Mouse (Mus musculus): Measurements from ENCODE around the gene Erich6.

Erich6 gene

DNA sequence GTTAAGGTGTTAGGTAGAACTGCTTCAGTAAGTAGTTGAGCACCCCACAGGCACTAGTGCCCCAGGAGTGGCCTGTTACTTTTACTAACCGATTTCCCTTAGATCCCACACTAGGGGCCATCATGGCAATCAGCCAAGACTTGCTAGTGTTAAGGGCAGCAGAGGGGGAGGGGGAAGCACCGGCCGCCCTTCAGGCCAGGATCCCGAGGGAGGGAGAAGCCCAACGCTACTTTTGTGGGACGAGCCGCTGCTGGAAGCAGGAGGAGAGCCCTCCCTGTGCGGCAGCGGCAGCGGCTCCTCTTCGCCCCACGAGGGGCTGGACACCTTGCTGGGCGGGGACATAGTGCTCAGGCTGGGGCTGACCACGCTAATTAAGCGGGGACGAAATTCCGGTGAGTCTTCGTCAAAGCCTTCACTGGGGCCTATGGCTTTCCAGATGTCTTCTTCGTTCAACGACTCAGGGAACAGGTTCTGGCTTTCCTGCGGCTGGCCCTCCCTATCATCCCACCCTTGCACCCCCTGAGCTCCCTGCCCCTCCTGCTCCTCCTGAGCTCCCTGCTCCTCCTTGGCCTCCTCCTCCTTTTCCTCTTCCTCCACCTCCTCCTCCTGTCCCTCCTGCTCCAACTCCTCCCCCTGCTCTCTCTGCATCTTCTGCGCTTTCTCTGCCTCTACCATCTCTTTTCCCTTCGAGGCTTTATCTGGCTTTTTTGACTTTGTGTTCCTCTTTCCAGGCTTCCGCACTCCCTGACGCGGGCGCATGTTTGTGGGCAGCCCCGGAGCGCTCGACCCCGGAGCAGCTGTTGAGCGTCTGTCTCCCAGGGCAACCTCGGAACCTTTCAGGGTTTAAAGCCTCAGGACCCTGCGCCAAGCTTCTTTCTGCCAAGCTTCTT, at the start of gene Erich6:
TSS of gene Erich6 (minus strand) at position 802 of the 890 bp plus-strand sequence.
- DNase-seq (ENCODE audit: low spot score) = peak; percentile 4

GRCm38 (mm10) chr3:58686206-58686921, 49.4 kb upstream of the Erich6 start:
- no peak for DNase-seq (ENCODE audit: low spot score)

DNA sequence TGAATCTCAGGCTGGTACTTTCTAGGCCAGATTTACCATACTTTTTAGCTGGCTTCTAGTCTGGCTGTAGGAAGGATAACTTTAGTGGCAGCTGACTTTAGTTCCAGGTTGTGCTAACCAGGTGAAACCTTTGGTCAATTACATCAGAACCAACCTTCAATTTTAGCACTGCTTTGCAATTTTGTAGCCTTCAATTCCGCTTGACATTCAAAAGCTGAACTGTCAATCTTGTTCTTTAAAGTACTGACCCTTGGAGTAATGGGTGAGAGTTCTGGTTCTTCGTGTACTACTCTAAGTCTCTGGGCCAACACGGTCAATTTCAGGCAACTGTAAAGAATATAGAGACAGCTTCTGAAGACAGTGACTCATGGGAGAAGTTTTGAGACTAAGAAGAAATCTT, 48.4 kb upstream of the Erich6 start:
- no peak for DNase-seq (ENCODE audit: low spot score)

DNA sequence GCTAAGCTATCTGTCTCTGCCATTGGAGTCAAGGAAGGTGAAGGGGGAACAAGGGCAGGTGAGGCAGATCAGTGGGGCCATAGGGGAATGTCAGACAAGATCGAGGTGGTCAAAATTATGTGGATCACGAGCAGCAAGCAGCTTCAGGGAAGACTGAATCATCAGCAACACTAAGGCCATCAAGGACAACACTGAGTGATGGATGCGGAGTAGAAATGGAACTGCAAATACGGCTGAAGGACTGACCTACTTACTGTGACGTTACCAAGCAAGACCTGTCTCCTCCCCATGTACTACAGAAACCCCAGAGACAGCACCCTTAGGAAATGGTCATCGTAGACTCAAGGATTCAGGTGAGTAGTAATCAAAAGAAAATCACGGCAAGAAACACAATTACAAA, 46.3 kb upstream of the Erich6 start:
- DNase-seq (ENCODE audit: low spot score) = no peak

DNA sequence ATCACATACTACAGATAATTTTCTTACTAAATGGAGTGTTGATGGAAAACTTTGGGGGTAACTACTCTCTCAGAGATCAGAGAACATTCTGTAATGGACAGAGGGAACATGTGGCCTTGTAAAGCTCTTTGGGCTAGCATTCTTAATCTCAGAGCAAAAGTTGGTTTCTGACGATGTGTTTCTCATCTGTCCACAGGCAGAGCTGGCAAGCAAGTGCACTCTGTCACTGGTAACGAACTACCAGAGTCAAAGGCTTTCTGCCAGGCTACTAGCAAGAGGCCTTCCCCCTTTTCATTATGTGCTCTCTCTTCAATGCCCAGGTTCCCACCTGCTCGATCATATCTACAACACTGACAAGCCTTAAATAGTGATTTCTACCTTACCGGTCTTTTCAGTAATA, 45.3 kb upstream of the Erich6 start:
- no peak for DNase-seq (ENCODE audit: low spot score)

GRCm38 (mm10) chr3:58681831-58682230, 44.8 kb upstream of the Erich6 start:
- no peak for DNase-seq (ENCODE audit: low spot score)

DNA sequence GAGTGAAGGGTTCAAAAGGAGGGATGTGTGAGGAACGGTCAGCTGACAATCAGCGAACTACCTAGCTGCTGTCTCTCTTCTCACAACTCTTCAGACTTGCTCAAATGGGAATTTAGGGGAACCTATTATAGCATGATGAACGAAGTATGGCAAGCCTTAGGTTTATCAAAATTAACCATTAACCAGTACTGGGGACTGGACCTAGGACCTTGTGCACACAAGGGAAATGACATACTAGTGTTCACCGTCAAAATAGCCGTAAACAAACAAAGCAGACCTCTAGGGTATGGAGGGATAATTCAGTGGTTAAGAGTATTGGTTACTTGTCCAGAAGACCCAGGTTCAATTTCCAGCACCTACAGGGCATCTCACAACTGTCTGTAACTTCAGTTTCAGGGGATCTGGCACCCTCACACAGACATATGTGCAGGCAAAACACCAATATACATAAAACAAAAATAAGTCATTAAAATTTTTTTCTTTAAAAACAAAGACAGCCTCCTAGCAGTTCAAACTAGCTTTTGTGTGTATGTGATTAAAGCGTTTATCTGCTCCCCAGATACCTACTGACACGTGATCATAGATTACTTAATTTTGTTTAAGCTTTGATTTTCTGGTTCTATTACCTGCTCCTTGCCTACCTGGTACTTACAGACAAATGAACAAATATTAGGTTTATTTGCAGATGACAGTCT, 44.1 kb upstream of the Erich6 start:
- no peak for DNase-seq (ENCODE audit: low spot score)

DNA sequence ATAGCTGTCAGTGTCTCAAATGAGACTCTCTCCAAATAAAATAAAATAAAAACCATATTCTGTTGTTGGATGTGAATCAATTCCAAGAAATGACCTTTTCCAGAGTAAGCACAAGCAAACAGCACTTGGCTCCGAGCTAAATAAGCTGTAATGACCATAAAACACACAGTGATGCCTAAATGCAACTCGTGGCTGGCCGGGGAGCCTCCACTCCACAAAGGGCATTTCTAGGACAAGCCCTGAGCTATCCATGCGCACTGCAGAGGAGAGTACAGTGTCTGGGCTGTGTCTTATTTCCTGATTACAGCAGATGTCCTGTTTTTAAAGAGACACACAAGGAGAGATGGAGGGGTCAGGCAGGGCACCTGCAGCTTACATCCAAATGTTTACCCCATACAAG, 43.0 kb upstream of the Erich6 start:
- no peak for DNase-seq (ENCODE audit: low spot score)

DNA sequence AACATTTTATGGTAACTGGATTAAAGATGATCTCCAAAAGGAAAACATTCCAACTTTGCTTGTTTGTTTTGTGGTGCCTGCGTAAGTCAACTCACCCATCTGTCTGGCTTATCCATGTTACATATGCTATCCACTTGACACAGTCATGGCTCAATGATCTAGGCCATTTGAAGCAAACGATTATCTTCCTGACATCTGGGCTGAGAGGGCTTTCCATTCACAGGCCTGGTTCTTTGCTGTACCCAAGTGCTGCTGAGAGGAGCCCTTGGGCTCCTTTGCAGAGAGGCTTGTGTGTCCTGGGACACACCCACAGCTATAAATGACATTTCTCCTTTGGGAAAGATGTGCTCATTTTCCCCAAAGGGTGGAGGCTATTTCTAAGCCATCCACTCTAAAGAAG, 41.9 kb upstream of the Erich6 start:
- no peak for DNase-seq (ENCODE audit: low spot score)

DNA sequence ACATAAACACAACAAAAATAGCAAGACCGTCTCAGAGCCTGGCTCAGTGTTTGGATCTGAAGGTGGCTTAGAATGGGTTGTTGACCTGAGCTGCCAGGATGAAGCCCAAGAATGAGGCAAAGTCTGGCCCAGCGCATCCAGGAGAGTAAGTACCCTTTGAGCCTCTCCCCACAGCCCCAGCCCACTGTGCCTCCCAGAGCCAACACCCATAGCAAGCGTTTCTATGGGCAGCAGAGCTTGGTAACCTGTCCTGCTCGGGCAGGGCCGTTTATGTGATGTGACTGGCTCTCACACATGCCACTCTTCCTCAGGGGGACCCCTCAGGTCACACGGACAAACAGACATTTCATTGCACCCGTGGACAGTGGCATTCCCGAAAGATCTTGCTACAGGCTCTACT, 41.4 kb upstream of the Erich6 start:
- no peak for DNase-seq (ENCODE audit: low spot score)

GRCm38 (mm10) chr3:58677615-58678014, 40.6 kb upstream of the Erich6 start:
- DNase-seq (ENCODE audit: low spot score) = no peak

DNA sequence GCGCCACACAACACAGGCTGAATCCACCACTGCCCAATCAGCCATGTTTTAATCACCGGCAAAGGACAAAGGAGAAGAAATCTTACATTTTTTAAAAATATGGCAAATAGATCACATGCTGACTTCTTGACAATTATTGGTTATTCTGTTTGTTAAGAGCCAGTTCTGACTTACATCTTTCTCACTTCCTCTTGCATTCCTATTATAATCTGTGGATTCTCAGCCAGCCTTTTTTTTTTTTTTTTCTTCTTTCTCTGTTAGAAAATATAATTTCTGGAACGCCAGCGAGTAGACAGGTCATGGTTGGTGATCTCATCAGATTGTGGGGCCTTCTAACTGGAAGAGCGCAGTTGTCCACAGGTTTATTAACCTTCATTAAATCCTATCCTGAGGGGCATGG, 36.3 kb upstream of the Erich6 start:
- no peak for DNase-seq (ENCODE audit: low spot score)

DNA sequence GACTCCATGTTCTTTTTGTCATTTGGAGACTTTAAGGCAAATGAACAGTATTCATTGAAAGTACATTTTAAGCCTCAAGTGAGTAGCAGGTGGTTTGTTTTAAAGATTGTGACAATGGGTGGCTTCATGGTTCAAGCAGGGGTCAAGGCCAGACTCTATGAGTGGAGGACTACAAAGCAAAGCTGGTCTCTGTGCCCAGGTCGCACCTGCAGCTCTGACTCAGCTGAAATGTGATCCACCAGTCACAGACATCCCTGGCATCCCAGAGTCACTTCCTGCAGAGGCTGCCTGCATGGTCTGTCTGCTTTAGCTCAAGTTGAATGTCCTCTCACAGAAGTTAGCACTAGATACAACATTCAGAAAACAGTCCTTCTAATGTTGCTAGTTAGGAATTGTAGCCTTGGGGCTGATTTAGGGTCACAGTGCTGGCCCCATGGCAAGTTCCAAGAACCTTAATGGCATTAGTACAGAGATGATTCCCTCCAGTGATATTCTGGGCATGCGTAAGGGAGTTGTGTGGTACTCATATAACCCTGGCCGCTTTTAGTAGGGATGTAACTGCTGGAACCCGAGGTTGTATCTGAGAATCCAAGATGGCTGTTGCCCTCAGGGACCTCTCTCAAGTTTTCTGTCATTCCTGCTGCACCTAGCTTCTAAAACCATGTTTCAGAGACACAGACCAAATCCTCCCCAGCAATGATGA, 35.6 kb upstream of the Erich6 start:
- no peak for DNase-seq (ENCODE audit: low spot score)

DNA sequence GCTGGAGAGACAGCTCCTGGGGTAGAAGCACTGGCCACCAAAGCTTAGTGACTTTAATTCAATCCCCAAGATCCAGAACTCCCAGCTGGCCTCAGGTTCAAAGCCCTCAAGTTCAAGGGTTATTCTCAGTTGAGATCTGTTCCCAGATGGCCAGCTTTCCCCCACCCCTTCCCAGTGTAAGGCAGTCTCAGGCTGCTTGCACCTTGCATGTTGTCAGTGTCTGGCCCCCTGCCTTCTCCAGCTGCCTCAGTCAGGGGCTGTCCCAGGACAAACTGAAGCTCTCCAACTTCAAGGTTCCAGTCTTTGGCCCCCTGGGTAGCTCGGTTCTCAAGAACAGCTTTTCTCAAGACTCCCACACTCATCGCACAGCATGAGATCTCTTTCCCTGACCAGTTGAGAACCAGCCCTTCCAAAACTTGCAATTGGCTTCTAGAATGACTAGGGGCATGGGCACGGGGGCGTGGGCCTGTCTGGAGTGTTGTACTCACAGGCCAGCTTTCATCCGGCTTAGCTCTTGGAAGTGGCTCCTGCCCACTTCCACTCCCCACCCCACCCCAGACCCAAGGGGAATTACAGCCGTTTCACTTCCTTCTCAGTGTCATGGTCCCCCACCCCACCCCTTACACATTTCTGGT, 34.7 kb upstream of the Erich6 start:
- DNase-seq (ENCODE audit: low spot score) = no peak

GRCm38 (mm10) chr3:58663970-58664369, 27.0 kb upstream of the Erich6 start:
- DNase-seq (ENCODE audit: low spot score) = no peak

- no peak for DNase-seq (ENCODE audit: low spot score)
Measured at GRCm38 (mm10) chr3:58660636-58661035, 23.6 kb upstream of the Erich6 start.

GRCm38 (mm10) chr3:58657356-58657755, 20.3 kb upstream of the Erich6 start:
- DNase-seq (ENCODE audit: low spot score) = peak; percentile 57

DNA sequence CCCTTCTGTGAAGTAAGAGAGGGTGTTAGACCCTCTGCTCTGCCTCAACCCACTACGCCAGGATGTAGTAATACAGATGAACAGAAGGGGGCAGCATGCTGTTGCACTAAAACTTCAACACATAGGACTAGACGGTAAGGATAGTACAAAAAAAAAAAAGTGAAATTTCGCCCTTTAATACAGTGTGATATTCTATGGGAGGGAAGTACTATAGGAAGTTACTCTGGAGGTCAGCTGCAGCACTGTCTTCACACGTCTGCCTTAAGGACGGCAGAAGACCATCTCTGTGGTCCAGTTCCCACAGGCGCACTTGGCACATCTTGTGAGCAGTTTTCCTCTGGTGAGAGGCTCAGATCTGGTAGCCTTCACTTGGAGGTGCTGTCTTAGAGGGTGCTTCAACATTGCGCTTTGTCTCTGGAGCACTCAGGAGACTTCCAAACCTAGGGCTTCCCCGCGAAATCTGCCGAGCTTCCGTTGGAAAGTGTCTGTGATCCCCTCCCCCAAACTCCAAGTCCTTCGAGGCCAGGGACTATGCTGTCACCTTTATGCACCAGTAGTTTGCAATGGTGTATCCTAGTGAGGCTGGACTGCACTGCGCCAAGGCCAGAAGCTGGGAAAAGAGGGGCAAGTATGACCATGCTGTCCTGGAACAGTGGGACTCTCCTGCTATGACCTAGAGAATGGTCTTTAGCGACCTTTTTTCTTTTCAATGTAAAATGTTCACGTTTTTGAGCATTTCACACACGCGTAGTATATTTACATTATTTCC, 18.5 kb upstream of the Erich6 start:
- peak; percentile 71 for DNase-seq (ENCODE audit: low spot score)

DNA sequence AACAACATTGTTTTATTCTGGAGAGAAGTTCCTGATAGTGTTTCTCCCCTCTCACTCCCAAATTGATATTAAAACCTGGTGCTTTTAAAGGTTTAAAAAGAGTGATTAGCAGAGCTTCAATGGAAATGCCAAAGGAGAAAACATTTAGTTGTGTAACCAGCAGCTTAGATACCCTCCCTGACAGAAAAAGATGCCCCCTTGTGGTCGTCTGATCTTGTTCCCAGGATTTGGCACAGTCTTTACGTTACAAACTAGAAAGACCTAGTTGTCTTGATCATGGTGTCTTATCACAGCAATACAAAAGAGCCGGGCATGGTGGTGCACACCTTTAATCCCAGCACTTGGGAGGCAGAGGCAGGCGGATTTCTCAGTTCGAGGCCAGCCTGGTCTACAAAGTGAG, 16.9 kb upstream of the Erich6 start:
- DNase-seq (ENCODE audit: low spot score) = peak; percentile 37

GRCm38 (mm10) chr3:58650328-58650727, 13.3 kb upstream of the Erich6 start:
- no peak for DNase-seq (ENCODE audit: low spot score)

GRCm38 (mm10) chr3:58647179-58647578, 10.2 kb upstream of the Erich6 start:
- DNase-seq (ENCODE audit: low spot score) = no peak
